In genomic region chr2:44323813-44324212, GRCm38 (mm10) we compare ENCODE assay signal across 29 mouse cellular contexts.
"Had no signal": no experiment of that assay in that cellular context is flagged by ENCODE, and none has a peak within 500 bp of the region (broad histone marks: within the 10 kb centered on the region; RNA-seq: fewer than 3 reads in every experiment).

No protein-coding gene starts in this region.

- H3K27ac ChIP-seq: gastrocnemius, adult 2 months; heart, adult 2 months; heart, embryonic 13.5 days; heart, embryonic 15.5 days; hindbrain, embryonic 10.5 days; hindbrain, embryonic 12.5 days; hindbrain, embryonic 14.5 days; intestine, embryonic 15.5 days; kidney, embryonic 15.5 days; kidney, postnatal 0 days; left cerebral cortex, adult 2 months; limb, embryonic 13.5 days; limb, embryonic 15.5 days; liver, embryonic 12.5 days had no signal

- H3K4me2 ChIP-seq: heart, embryonic 11.5 days; heart, embryonic 13.5 days; heart, embryonic 15.5 days; hindbrain, embryonic 12.5 days; hindbrain, embryonic 14.5 days; intestine, embryonic 15.5 days; kidney, embryonic 15.5 days; limb, embryonic 13.5 days; limb, embryonic 15.5 days; liver, embryonic 12.5 days had no signal

- H3K9me3 ChIP-seq: heart, embryonic 13.5 days; heart, embryonic 15.5 days; hindbrain, embryonic 10.5 days; hindbrain, embryonic 12.5 days; intestine, embryonic 15.5 days; kidney, embryonic 15.5 days; limb, embryonic 13.5 days; limb, embryonic 15.5 days; liver, embryonic 12.5 days had no signal

- H3K36me3 ChIP-seq: heart, embryonic 13.5 days; heart, embryonic 15.5 days; hindbrain, embryonic 10.5 days; hindbrain, embryonic 12.5 days; intestine, embryonic 15.5 days; kidney, embryonic 15.5 days; limb, embryonic 13.5 days; limb, embryonic 15.5 days; liver, embryonic 12.5 days had no signal

- ATAC-seq: hindbrain, embryonic 16.5 days; inflammation-experienced regulatory T-cells, adult 6 months; intestine, embryonic 15.5 days; intestine, postnatal 0 days; liver, embryonic 12.5 days had no signal

- H3K4me1 ChIP-seq: heart, embryonic 13.5 days; heart, embryonic 15.5 days; hindbrain, embryonic 10.5 days; hindbrain, embryonic 12.5 days; intestine, embryonic 15.5 days; kidney, embryonic 15.5 days; limb, embryonic 13.5 days; limb, embryonic 15.5 days; liver, embryonic 12.5 days had no signal

- H3K27me3 ChIP-seq: heart, embryonic 13.5 days; heart, embryonic 15.5 days; hindbrain, embryonic 12.5 days; intestine, embryonic 15.5 days; kidney, embryonic 15.5 days; limb, embryonic 13.5 days; limb, embryonic 15.5 days; liver, embryonic 12.5 days had no signal

- DNase-seq: gastrocnemius, adult 2 months; gastrocnemius, postnatal 10 days; gastrocnemius, postnatal 25 days; heart, adult 11 months; heart, adult 2 months; heart, postnatal 14 days; heart, postnatal 36 days; kidney, adult 2 months; kidney, adult 9 months; kidney, postnatal 14 days; kidney, postnatal 36 days; layer of hippocampus, adult 9-11 months; left cerebral cortex, postnatal 4 days had no signal

- H3K9ac ChIP-seq: heart, embryonic 13.5 days; heart, embryonic 15.5 days; hindbrain, embryonic 12.5 days; hindbrain, embryonic 14.5 days; intestine, embryonic 15.5 days; kidney, embryonic 15.5 days; limb, embryonic 13.5 days; limb, embryonic 15.5 days; liver, embryonic 12.5 days had no signal

- H3K4me3 ChIP-seq: gastrocnemius, adult 2 months; heart, adult 2 months; heart, embryonic 13.5 days; heart, embryonic 15.5 days; hindbrain, embryonic 10.5 days; hindbrain, embryonic 12.5 days; intestine, embryonic 15.5 days; kidney, embryonic 15.5 days; left cerebral cortex, adult 2 months; limb, embryonic 13.5 days; limb, embryonic 15.5 days; liver, embryonic 12.5 days had no signal
